Mouse (Mus musculus) right cerebral cortex, adult 2 months (tissue): ENCODE results near the gene Ccdc189.
A peak's percentile ranks its signal among the peaks of the same experiment; 100 is the strongest.
"Not testable (repeated sequence)": the region's sequence is repeated elsewhere in the genome, so short reads cannot be mapped to it uniquely, and the experiment has no call there.

Experiments used
- DNase-seq, 2 experiments: peaks; one replicate each; pipeline ENCODE4 v3.0.0; 2021 to 2022; ENCODE audit warnings: low spot score in 2 of 2

Gene Ccdc189

DNA sequence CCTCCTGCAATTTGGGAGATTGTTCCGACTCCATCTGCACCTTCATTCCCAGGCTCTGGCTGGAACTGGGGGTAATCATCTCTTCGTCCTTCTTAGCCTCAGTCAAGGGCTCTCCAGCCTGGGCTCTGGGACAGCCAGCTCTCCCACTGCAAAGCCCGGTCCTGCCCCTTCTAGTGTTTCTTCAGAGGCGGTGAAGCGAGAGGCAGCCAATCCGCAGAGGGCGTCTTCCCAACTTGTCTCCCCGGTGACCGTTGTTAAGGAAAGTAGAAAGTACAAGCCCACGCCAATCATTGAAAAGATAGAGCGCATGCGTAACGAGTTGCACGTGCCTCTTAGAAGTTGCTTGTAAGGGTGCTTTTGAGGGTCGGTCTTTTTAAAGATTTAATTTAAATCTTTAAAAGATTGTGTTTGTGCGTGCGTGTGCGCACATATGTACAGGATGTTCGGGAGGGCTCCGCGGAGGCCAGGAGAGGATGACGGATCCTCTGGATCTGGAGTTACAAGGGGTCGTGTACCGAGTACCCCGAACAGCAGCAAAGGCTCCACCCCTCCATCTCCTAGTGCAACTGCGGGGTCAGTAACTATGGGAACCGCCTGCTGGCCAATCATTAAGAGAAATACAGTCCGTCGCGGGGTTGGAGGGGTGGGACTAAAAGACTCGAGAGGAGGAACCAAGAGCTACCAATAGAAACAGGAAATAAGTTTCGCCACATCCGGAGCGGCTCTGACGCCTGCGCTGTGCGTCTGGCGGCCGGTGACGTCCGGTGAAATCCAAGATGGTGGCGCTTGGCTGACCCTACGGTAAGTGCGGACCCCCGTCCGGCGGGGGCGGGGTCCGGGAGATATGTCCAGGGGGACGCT lies at the start of gene Ccdc189, which contains the start of gene Rnf40:
Gene Ccdc189, minus strand, starts transcription at position 585 of the 861 bp plus-strand sequence.
Gene Rnf40, plus strand, starts transcription at position 757 of the 861 bp plus-strand sequence.
- peak; percentile 95 to 96 for DNase-seq

DNA sequence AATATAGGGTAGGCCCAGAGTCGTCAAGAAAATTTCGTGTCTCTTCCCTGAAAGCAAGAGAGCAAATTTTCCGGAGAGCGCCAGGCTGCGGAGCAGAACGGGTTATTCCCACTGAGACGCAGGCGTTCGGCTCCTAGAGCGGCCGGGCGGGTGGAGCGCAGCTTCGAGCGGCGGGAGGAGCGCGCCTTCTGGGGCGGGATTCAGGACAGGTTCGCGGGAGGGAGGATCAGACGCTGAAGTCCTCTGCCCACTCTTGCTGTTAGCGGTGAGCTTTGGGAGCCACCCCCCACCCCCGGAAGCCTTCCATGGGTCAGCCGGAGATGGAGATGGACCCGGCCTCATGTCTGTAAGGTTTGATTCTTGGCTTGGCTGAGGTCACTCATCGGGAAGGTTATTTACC lies 48.6 kb upstream of the Ccdc189 start:
- DNase-seq, result peak; percentile 77 to 79

DNA sequence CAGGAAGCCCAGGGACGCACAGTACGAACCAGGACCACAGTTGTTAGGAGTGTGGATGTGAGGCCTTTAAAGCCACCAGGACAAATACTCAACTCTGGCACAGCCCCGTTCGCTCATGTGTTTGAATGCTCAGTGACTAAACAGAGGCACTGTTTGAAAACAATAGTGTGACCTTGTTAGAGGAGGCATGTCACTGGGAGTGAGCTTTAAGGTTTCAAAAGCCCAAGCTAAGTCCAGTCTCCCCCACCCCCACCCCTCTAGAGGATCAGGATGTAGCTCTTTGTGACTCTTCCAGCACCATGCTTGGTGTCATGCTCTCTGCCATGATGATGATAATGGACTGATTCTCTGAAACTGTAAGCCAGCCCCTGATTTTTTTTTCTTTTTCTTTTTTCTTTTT lies 43.0 kb upstream of the Ccdc189 start:
- no peak for DNase-seq

DNA sequence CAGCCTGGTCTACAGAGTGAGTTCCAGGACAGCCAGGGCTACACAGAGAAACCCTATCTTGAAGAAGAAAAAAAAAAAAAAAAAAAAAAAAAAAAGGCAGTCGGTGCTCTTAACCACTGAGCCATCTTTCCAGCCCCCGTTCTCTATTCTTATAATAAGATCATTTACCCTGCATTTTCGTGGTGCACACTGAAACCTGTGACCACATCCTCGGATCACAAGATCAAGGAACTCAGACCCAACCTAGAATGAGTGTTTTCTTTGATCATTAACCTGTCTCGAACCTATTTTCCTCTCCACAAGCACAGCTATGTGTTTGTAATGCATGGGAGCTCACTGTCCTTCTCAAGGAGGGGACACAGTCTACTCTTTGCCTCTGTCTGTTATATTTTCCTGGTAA lies 40.3 kb upstream of the Ccdc189 start:
- no peak for DNase-seq

DNA sequence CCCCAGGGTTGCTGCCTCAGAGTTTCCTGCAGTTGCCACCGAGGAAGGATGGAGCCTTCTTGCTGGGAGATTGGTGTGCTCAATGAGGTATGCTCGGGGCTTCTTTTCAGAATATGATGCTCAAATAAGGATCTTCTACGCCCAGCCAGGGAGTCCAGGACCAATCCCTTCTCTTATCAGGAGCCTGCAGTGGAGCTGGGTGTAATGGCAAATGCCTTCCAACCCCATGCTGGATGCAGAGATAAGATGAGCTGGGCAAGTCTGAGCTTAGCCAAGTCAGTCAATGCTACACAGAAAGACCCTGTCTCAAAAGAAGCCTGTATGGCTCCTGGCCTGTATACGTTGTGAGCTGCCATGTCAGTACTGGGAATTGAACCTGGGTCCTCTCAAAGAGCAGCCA lies 38.1 kb upstream of the Ccdc189 start:
- no peak for DNase-seq

DNA sequence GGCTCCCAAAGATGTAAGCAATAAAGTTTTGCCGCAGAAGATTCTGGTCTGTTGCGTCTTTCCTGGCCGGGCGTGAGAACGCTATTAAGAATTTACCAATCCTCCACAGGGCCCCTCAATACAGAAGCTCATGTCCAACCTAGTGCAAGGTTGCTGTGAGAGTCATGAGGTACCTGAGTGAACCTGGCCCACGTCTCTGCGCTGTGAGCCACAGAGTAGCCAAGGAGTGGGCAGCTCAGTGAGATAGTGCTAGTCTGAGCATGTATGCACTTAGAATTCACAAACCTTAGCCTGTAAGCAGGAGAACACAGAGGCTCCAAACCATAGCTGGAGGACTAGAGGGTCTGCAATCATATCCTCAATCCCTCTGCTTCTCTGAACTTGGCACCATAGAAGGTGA lies 37.6 kb upstream of the Ccdc189 start:
- no peak for DNase-seq

DNA sequence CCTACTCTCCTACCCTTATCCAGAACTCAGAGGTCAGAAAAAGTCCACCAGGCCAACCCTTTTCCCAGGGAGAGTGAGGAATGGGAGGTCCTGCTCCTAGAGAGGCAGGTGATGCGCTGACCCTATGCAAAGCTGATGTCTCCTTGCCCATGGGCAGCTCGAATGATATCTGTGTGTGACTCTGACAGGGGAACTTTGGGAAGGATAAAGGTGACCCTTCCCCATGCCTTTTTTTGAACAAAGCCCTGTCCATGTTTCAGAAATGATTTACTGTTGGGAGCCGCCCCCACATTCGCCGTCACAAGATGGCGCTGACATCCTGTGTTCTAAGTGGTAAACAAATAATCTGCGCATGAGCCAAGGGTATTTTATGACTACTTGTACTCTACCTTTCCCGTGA lies 30.0 kb upstream of the Ccdc189 start:
- not testable (repeated sequence) for DNase-seq

DNA sequence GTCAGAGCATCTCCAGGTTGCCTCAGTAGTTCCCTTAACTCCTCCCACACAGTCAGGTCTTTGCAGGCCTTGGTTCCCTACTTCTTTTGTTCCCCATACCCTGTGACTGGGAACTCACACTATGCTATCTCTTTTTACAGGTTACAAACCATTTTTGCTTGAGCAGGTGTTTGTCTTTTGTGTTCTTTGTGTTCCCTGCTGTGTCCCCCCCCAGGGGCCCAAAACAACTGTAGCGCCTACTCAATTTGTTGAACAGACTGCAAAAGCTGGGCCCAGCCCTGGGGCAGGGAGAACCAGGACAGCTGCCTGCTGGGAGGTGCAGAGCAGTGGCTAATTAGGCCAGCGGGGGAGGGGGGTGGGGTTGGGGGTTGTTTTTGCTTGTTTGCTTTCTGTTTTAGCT lies 29.6 kb upstream of the Ccdc189 start:
- no peak for DNase-seq

DNA sequence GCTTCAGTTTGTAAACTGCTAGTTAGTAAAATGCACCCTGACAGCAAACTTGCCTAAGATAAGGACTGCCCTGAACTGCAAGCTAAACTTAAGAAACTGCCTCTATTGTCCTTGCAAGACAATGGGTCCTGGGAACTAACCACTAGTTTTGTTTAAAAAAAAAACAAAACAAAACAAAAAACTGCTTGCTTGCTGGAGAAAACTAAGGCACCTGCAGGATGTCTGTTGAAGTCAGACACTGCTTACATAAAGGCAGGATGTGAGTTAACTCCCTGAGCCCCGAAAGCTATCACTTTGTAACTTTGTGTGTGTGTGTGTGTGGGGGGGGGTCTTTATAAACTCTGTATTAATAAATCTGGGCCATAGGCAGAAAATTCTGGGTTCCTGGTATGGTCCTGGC lies 28.5 kb upstream of the Ccdc189 start:
- no peak for DNase-seq

DNA sequence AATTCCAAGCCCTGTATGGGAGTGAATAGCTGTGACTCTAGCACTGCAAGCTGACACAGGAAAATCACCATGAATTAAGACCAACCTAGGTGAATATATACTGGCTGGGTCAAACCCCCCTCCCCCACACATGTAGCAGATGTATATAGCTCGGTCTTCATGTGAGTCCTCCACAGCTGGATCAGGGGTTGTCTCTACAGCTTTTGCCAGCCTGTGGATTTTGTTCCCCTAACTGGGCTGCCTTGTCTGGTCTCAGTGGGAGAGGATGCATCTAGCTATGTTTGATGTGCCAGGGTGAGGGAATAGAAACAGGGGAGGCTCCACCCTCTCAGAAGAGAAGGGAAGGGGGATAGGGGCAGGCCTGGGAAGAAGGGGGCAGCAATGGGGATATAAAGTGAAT lies 27.9 kb upstream of the Ccdc189 start:
- no peak for DNase-seq

DNA sequence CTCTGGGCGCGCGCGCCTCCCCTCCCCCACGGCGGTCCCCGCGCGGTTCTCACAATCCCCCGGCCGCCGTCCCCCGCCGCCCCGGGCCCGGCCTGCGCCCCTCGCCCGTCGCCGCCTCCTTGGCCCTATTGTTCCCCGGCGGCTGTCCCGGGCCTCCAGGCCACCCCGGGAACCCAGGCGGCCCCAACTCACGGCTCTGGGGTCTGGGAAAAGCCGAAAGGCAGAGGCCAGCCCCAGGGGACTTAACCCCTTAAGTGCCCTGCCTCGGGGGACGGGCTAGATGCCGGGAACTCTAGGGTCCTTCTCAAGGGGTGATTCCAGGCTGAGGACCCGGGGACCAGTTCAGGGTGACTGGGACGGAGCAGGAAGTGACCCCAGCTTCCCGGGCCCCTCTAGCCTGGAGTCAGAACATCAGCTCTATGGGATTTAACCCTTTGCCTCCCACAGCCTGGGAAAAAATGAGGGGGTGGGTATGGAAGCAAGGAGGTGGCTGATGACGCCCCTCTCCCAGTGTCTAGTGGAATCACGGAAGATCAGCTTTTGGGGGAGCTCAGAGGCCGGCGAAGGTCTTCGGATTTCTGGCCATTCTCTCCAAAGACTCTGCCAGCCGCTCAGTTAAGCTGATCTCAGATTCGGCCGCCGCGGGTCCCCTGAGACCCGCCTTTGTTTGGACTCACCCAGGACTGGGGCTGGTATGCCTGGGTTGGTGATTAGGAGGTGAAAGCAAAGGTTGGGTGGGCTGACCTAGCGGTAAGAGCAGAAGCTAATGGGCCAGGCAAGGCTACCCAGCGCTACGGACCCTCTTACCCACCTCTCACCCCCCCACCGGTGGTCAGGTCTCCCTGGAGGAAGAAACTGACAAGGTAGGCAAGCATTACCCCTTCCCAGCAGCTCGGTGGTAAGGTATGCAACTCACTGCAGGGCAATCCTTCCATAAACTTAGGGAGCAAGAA lies 26.8 kb upstream of the Ccdc189 start, which contains the start of gene Zfp629:
Gene Zfp629, minus strand, starts transcription at position 907 of the 953 bp plus-strand sequence.
- peak; percentile 75 to 76 for DNase-seq

DNA sequence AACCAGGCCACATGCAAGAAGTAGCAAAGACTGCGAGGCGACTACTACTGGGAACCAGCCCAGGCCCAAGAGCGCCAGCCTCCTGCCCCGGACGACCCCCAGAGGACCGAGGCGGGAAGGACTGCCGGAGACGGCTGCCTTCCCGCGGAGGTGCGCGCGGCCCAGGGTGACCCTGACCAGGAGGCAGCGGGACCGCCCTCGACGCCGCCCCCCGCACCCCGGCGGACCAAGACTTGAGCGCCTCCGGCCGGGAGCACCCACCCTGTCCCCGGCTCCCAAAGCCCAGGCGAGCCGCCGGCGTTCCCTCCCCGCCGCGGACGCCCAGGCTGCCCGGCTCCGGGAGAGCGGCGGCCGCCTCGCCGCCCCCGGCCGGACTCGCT lies 26.1 kb upstream of the Ccdc189 start:
- DNase-seq, result peak in 1 of 2 experiments; percentile 38

DNA sequence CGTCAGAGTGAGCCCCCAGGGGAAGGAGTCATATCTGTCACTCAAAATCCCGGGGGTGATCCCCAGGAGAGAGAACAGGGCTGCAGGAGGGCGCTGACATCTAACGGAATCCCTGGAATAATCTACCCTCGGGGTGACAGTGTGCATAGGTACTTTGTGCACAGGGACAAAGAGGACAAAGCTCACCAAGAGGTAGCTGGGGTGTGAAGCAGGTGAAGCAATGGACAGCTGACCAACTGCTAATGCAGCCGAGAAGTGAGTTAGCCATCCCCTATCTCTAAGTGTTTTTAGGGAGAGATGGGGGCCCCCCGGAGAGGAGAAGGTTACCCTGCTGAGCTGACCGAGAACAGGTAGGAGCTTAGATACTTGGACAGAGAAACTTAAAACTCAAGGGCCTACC lies 25.7 kb upstream of the Ccdc189 start:
- DNase-seq, result no peak

DNA sequence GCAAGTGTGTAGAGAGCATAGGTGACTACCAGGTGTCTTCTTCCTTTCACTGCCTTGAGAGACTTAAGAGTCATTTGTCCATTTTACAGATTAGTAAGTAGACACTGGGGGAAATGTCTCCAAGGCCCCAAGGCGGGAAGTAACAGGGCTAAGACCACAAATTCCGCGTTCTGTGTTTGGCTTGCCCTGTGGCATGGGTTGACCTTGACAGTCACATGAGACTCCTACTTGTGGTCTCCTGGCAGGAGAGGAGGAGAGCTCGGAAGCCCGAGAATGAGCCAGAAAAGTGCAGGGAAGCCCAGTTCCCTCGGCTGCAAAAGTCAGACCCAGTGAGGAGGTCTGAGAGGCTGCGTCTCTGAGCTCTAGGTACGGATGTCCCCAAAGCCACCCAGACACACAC lies 25.1 kb upstream of the Ccdc189 start:
- DNase-seq, result no peak

DNA sequence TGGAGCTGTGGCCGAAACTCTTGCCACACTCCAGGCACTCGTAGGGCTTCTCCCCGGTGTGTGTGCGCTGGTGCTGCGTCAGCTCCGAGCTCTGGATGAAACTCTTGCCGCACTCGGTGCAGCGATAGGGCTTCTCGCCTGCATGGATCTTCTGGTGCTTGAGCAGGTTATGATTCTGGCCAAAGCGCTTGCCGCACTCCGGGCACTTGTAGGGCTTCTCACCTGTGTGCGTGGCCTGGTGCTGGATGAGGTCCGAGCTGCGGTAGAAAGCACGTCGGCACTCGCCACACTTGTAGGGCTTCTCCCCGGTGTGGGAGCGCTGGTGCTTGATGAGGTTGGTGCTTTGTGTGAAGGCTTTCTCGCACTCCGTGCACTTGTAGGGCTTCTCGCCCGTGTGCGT lies 23.2 kb upstream of the Ccdc189 start:
- no peak for DNase-seq

DNA sequence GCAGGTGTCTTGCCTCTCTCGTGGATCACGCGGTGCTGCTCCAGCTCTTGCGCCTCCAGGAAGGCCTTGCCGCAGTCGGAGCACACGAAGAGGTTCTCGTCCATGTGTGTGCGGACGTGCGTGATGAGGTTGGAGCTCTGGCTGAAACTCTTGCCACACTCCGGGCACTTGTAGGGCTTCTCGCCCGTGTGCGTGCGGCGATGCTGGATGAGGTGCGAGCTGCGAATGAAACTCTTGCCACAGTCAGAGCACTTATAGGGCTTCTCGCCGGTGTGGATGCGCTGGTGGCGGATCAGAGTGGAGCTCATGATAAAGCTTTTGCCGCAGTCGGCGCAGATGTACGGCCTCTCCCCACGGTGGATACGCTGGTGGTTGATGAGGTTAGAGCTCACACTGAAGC lies 22.6 kb upstream of the Ccdc189 start:
- DNase-seq, result no peak

DNA sequence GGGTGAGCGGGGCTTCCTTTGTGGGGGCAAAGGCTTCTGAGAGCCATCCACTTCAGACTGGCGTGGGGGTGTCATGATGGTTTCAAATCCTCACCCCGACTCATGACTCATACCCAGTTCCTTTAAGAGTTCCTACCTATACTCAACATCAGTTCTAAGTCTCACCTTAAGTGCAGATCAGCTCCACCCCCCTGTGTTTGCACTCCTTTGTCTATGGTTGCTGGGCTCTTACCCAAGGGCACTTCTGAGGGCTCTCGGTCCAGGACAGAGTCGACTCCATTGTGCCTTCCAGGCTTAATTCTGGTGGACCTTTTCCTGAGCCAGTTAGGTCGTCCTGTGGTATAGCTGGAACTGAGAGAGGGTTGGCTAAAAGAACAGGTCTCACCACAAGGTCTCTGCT lies 18.8 kb upstream of the Ccdc189 start:
- DNase-seq, result no peak

DNA sequence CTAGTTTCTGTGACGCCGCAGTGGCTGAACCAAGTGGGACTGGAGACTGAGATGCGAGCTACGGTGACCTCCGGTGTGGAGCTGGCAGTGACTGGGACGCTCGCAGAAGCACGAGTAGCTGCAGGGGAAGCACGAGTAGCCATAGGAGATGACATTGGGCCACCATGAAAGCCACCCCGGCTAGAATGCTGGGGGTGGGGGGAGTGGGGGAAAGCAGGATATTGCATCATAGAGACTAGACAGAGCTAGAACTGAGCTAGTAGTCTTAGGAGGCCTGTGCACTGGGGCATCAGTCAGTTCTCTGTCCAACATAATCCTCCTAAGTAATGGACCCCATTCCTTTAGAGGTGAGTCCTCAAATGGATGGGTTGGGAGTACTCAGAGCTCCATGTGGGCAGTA lies 15.9 kb upstream of the Ccdc189 start:
- no peak for DNase-seq

DNA sequence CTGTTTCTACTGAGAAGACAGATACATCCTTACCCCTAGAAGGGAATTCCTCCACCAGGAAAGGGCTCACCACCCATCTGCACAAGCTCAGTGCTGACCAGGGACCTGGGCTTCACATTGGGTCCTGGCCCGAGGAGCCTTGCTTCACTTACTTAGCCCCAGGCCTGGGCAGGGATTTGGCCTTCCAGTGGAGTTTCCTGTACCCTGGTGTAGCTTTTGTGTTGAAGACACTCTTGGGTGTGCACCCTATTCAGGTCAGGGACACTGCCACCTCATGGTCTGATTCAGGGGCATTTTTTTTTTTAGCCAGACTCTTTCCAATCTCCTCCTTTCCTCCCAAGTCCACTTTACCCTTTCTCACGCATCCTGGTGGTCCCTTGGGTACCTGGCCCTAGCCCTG lies 14.5 kb upstream of the Ccdc189 start:
- DNase-seq, result no peak

DNA sequence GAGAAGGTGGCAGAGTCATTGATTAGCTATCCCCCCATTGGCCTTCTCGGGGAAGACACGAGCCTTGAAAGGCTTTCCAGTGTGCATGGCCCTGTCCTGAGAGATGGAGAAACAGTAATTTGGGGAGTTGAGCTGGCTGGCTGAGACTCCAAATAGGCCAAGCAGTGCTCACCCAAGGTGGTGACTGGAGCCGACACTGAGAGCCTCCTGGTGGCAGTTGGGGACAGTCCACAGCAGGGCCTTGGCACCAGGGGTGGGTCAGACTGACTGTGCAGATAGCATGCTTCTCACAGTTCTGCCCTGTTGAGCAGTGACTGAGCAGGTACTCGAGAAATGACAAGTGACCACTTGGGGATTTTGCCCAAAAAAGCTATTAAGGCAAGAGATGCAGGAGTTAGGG lies 13.3 kb upstream of the Ccdc189 start:
- no peak for DNase-seq

DNA sequence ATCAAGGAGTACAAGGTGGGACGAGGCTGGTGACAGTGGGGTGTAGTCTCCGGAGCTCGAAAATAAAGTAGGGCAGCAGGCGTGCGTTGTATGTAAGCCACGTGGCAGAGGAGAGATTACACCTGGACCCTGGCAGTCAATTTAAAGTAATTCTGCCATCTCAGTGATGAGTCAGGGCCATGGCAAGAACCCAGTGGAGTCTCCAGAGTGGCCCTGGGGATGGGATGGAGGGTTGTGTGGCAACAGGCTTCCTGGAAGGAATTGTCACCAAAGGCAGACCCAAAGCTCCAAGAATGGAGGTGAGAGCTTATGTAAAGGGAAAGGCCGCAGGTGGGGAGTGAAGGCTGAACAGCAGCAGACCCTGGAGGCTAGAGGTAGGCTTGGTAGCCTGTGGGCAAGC lies 12.2 kb upstream of the Ccdc189 start:
- DNase-seq, result no peak

DNA sequence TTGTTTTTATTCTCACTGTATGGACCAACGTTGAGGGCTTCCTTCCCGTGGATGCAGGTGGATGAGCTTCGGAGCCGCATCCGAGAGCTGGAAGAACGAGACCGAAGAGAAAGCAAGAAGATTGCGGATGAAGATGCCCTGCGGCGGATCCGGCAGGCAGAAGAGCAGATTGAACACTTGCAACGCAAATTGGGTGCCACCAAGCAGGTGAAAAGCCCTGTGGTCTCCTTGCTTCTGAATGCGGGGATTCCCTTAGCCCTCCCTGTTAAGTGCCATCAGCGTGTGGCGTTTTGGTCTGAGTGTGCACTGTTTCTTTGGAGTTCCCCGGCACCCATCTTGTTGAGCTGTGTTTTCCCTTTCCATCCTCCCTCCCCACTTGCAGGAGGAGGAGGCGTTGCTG lies 8.4 kb upstream of the Ccdc189 start:
- DNase-seq, result no peak

DNA sequence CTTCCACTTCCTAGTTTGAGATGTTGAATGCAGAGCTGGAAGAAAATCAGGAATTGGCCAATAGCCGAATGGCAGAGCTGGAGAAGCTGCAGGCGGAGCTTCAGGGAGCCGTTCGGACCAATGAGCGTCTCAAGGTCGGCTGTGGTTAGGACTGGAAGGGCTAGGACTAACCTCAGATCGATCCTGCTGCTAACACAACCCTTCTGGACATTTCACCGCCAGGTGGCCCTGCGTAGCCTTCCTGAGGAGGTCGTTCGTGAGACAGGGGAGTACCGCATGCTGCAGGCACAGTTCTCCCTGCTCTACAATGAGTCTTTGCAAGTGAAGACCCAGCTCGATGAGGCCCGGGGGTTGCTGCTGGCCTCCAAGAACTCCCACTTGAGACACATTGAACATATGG lies 4.2 kb upstream of the Ccdc189 start:
- no peak for DNase-seq
